Mouse (Mus musculus): ENCODE measurements around the gene 4930407I10Rik. TPM values are rescaled to one million over a fixed set of nuclear protein-coding genes. Genes with fewer than 3 reads are reported as not detected.

4930407I10Rik gene
- polyA plus RNA-seq (2012) = 0.01 TPM in 1 of 2 replicates, not detected in the other

GRCm38 (mm10) chr15:82058719-82059201, at the start of gene 4930407I10Rik:
4930407I10Rik (plus strand) TSS chr15:82059151.
- Histone ChIP-seq H3K36me3 (ENCODE audit: control insufficient read depth) (no peaks in the 10 kb centered on the region), H3K4me1 (ENCODE audit: control insufficient read depth) (no peaks in the 10 kb centered on the region), H3K4me3 (replicated peaks) (no peak within 1 kb of the TSS), H3K9me3 (ENCODE audit: control insufficient read depth, low read length) (no peaks in the 10 kb centered on the region), H3K27me3 (ENCODE audit: control insufficient read depth) (peaks cover 43% of the 10 kb centered on the region)
- TF ChIP-seq TAL1 (IDR thresholded peaks at IDR 0.05; ENCODE audit: low read length) (no peak), GATA1 (IDR thresholded peaks at IDR 0.05; ENCODE audit: low read length) (no peak)

DNA sequence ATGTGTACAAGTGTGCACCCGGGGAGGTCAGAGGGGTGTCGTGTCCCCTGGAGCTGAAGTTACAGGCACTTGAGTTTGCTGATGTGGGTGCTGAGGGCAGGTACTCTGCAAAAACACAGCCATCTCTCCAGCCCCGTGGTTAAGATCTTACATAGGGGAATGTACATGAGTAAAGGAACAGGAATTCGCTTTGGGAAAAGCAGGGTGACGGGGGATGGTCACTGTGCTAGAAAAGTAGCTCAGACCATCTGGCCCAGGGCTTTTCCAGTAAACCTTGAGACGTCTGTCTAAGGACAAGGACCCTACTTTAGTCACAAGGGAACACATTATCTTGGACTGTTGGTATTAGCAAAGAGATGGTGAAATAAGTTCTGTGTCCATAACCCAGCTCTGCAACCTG, 47.0 kb upstream of the 4930407I10Rik start:
- peaks cover 17% of the 10 kb centered on the region for H3K36me3 ChIP-seq (ENCODE audit: control insufficient read depth)
- H3K9me3 ChIP-seq (ENCODE audit: control insufficient read depth, low read length) = no peaks in the 10 kb centered on the region
- peaks cover 40% of the 10 kb centered on the region for H3K4me1 ChIP-seq (ENCODE audit: control insufficient read depth)
- no peaks in the 10 kb centered on the region for H3K27me3 ChIP-seq (ENCODE audit: control insufficient read depth)
- H3K4me3 ChIP-seq (replicated peaks) = no peak overlapping the region
- TF ChIP-seq TAL1 (IDR thresholded peaks at IDR 0.05; ENCODE audit: low read length) = no peak
- TF ChIP-seq GATA1 (IDR thresholded peaks at IDR 0.05; ENCODE audit: low read length) = no peak

DNA sequence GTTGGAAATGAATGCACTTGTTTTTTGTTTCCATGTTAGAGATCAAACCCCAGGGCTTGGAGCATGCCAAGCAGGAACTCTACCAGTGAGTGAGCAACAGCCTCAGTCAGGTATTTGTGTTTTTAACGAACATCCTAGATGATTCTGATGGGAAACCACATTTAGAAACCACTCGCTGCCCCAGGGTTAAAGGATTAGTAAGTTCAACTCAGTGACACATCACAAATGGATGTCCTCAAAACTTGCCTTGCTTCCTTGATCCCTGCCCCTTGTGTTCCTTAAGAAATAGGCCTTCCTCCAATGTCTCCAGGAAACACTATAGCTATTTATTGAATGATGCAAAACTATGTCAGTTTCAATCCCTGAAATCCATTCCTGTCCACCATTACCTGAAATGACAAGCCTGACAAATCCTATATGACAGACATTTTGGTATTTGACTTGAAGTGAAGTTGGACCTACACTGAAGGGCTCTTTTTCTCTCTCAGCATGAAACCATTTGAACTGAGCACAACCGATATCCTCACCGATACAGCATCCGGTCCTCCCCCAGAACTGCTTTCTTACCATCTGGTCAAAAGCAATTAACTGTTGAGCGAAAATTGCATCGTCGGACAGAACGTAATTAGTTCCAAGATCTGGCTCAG, 44.1 kb upstream of the 4930407I10Rik start:
- Histone ChIP-seq H3K4me3 (replicated peaks) (peak overlapping the region; percentile 88), H3K27me3 (ENCODE audit: control insufficient read depth) (no peaks in the 10 kb centered on the region), H3K36me3 (ENCODE audit: control insufficient read depth) (peaks cover 25% of the 10 kb centered on the region), H3K9me3 (ENCODE audit: control insufficient read depth, low read length) (no peaks in the 10 kb centered on the region), H3K4me1 (ENCODE audit: control insufficient read depth) (peaks cover 49% of the 10 kb centered on the region)
- TF ChIP-seq GATA1 (IDR thresholded peaks at IDR 0.05; ENCODE audit: low read length) (no peak), TAL1 (IDR thresholded peaks at IDR 0.05; ENCODE audit: low read length) (no peak)

GRCm38 (mm10) chr15:82015392-82016100, 43.4 kb upstream of the 4930407I10Rik start:
- no peaks in the 10 kb centered on the region for H3K27me3 ChIP-seq (ENCODE audit: control insufficient read depth)
- peak overlapping the region; percentile 88 for H3K4me3 ChIP-seq (replicated peaks)
- peaks cover 49% of the 10 kb centered on the region for H3K4me1 ChIP-seq (ENCODE audit: control insufficient read depth)
- no peaks in the 10 kb centered on the region for H3K9me3 ChIP-seq (ENCODE audit: control insufficient read depth, low read length)
- H3K36me3 ChIP-seq (ENCODE audit: control insufficient read depth) = peaks cover 30% of the 10 kb centered on the region
- no peak for TF ChIP-seq TAL1 (IDR thresholded peaks at IDR 0.05; ENCODE audit: low read length)
- no peak for TF ChIP-seq GATA1 (IDR thresholded peaks at IDR 0.05; ENCODE audit: low read length)

DNA sequence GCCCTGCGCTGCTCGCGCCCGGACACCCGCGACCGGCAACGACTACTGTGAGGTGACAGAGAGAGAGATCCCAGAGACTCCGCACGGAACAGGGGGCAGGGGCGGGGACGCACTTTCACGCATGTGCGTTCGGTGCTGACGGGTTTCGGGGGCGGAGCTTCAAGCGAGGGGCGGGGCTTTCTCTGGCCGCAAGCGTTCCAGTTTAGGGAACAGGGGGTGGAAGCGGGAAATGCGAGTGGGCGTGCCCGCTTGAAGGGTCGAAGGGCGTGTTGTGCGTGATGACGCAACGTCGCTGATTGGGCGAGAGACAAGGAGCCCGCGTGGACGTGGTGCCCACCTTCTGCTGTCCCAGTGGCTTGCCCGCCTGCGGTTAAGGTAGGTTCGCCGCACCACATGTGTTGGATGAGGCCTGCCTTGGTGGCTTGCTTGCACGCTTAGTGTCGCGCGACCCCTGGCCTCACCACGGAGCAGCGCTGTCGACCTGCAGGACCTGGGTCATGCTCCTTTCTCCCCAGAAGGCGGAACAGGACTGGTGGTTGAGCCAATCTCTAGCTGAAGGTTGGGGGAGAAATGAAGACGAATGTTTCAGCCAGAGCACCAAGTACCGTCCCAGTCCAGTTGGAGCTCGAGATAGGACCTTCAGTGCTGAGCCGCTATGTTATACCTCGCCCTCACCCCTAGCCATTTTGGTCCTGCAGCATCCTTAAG, 42.7 kb upstream of the 4930407I10Rik start:
- no peaks in the 10 kb centered on the region for H3K9me3 ChIP-seq (ENCODE audit: control insufficient read depth, low read length)
- H3K27me3 ChIP-seq (ENCODE audit: control insufficient read depth) = no peaks in the 10 kb centered on the region
- TF ChIP-seq TAL1 (IDR thresholded peaks at IDR 0.05; ENCODE audit: low read length) (no peak), GATA1 (IDR thresholded peaks at IDR 0.05; ENCODE audit: low read length) (peak; percentile 89)
- H3K4me1 ChIP-seq (ENCODE audit: control insufficient read depth) = peaks cover 49% of the 10 kb centered on the region
- H3K36me3 ChIP-seq (ENCODE audit: control insufficient read depth) = peaks cover 33% of the 10 kb centered on the region
- H3K4me3 ChIP-seq (replicated peaks) = peak overlapping the region; percentile 88

GRCm38 (mm10) chr15:82016830-82017229, 42.1 kb upstream of the 4930407I10Rik start:
- Histone ChIP-seq H3K4me1 (ENCODE audit: control insufficient read depth) (peaks cover 49% of the 10 kb centered on the region), H3K36me3 (ENCODE audit: control insufficient read depth) (peaks cover 38% of the 10 kb centered on the region), H3K27me3 (ENCODE audit: control insufficient read depth) (no peaks in the 10 kb centered on the region), H3K9me3 (ENCODE audit: control insufficient read depth, low read length) (no peaks in the 10 kb centered on the region), H3K4me3 (replicated peaks) (peak overlapping the region; percentile 88)
- TF ChIP-seq GATA1 (IDR thresholded peaks at IDR 0.05; ENCODE audit: low read length) = no peak
- no peak for TF ChIP-seq TAL1 (IDR thresholded peaks at IDR 0.05; ENCODE audit: low read length)

DNA sequence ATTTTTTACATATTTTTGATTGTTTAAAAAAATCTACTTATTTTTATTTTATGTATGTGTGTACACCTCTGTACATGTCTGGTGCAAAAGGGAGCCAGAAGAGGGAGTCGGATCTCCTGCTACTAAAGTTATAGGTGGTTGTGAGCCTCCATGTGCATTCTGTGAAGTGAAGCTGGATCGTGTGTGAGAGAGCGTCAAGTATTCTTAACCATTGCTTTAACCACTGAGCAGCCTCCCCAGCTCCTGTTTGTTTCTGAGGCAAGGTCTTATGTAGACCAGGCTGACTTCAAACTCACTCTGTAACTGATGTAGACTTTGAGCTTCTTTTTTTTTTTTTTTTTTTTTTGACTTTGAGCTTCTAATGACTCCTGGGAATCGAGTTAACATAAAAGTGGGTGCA, 41.5 kb upstream of the 4930407I10Rik start:
- Histone ChIP-seq H3K36me3 (ENCODE audit: control insufficient read depth) (peaks cover 39% of the 10 kb centered on the region), H3K9me3 (ENCODE audit: control insufficient read depth, low read length) (no peaks in the 10 kb centered on the region), H3K27me3 (ENCODE audit: control insufficient read depth) (no peaks in the 10 kb centered on the region), H3K4me1 (ENCODE audit: control insufficient read depth) (peaks cover 49% of the 10 kb centered on the region), H3K4me3 (replicated peaks) (peak overlapping the region; percentile 88)
- no peak for TF ChIP-seq TAL1 (IDR thresholded peaks at IDR 0.05; ENCODE audit: low read length)
- TF ChIP-seq GATA1 (IDR thresholded peaks at IDR 0.05; ENCODE audit: low read length) = no peak

DNA sequence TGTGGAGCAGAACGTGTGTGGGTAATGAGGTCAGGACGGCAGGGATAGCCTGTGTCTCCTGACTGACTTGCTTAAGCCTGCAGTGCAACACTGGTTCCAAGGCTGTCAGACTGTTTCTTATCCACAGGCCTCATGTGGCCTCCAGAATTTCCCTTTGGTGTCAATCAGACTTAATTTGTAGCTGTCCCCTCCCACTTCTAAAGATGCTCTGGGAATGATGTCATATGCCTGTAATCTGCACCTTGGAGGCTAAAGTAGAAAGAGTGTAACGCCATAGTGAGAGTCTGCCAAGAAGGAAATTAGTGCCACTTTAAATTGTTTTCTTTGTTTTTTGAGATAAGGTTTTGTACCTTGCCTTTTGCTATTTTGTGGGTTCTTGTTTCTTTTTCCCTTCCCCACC, 39.7 kb upstream of the 4930407I10Rik start:
- no peak overlapping the region for H3K4me3 ChIP-seq (replicated peaks)
- H3K9me3 ChIP-seq (ENCODE audit: control insufficient read depth, low read length) = no peaks in the 10 kb centered on the region
- no peak for TF ChIP-seq GATA1 (IDR thresholded peaks at IDR 0.05; ENCODE audit: low read length)
- H3K4me1 ChIP-seq (ENCODE audit: control insufficient read depth) = peaks cover 41% of the 10 kb centered on the region
- peaks cover 54% of the 10 kb centered on the region for H3K36me3 ChIP-seq (ENCODE audit: control insufficient read depth)
- H3K27me3 ChIP-seq (ENCODE audit: control insufficient read depth) = no peaks in the 10 kb centered on the region

DNA sequence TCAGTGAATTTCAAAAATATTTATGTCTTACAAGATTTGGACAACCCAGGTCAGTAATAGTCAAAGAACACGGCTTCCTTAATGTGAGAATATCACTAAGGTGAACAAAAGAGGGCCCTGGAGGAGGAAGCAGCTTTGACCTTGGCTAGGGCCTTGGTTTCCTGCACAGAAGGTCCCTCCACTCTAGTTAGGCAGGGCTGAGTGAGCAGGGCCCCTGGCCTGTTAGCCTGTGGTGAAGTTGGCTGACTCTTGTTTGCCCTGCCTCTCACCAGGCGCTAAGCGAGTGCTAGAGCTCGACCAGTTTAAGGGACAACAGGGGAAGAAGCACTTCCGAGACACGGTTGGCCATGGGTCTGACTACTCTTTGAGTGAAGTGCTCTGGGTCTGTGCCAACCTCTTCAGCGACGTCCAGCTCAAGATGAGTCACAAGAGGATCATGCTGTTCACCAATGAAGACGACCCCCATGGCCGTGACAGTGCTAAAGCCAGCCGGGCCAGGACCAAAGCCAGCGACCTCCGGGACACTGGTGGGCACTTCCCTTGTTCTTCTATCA, 36.3 kb upstream of the 4930407I10Rik start:
- TF ChIP-seq GATA1 (IDR thresholded peaks at IDR 0.05; ENCODE audit: low read length) (no peak), TAL1 (IDR thresholded peaks at IDR 0.05; ENCODE audit: low read length) (no peak)
- no peak overlapping the region for H3K4me3 ChIP-seq (replicated peaks)
- no peaks in the 10 kb centered on the region for H3K9me3 ChIP-seq (ENCODE audit: control insufficient read depth, low read length)
- H3K4me1 ChIP-seq (ENCODE audit: control insufficient read depth) = peaks cover 13% of the 10 kb centered on the region
- peaks cover 84% of the 10 kb centered on the region for H3K36me3 ChIP-seq (ENCODE audit: control insufficient read depth)
- H3K27me3 ChIP-seq (ENCODE audit: control insufficient read depth) = no peaks in the 10 kb centered on the region

Measured in erythroblast, embryonic 14.5 days (primary cell).